Mouse (Mus musculus): ENCODE measurements around the gene Clec12b.

DNA sequence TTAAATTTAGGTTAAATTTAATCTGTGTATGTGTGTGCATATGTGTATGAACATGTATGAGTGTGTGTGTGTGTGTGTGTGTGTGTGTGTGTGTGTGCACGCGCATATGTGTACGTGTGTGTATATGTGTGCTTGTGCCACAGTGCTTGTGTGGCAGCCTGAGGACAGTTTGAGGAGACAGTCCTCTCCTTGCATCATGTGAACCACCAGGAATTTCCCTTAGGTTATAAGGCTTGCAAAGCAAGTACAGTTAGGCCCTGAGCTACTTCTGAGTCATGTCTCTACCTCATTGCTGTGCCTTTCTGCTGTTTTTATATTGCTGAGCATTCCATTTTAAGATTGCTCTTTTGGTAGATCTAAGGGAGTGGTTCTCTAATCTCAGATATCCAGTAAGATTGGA, 34.6 kb downstream of the Clec12b start:
- TF ChIP-seq POLR2A (IDR thresholded peaks at IDR 0.05; ENCODE audit: borderline replicate concordance, control insufficient read depth, low read depth, low read length): no peak
- TF ChIP-seq CTCF (IDR thresholded peaks at IDR 0.05; ENCODE audit: control insufficient read depth, insufficient read depth, low read length): no peak

All from bone marrow, adult 2 months (tissue).